Mouse (Mus musculus): Measurements from ENCODE around the gene Idi1.

GRCm38 (mm10) chr13:8933499-8933898 is 48.2 kb downstream of the Idi1 start:
- no peak for TF ChIP-seq CTCF (conservative IDR thresholded peaks at IDR 0.05; ENCODE audit: low read length)
- TF ChIP-seq POU5F1 (IDR thresholded peaks at IDR 0.05; ENCODE audit: borderline replicate concordance, low read length), result no peak
- TF ChIP-seq NANOG (IDR thresholded peaks at IDR 0.05; ENCODE audit: borderline replicate concordance, low read length), result no peak
